Mouse (Mus musculus) kidney, embryonic 14.5 days (tissue): ENCODE data around the gene Nap1l1. TPM values are rescaled to one million over a fixed set of nuclear protein-coding genes. Genes with fewer than 3 reads are reported as not detected.

Experiments
- ATAC-seq: fragments of 200-750 bp; cut with Nextera tagmentation; 2 replicates; pipeline ENCODE4 v1.8.0; 2017; ENCODE audit warnings: moderate number of reproducible peaks, mild to moderate bottlenecking, moderate TSS enrichment, moderate library complexity; ENCODE audit not compliant: low FRiP score, low TSS enrichment
- H3K27ac ChIP-seq: fragments of 300-500 bp; sonication (generic); 2 replicates; pipeline ENCODE4 v1.5.1; 2014; ENCODE audit warnings: low read depth, mild to moderate bottlenecking, low read length, moderate library complexity, mixed read lengths
- H3K27me3 ChIP-seq: fragments of 300-500 bp; sonication (generic); 2 replicates; pipeline ENCODE4 v1.6.1; 2014; ENCODE audit warnings: mild to moderate bottlenecking, low read length; ENCODE audit not compliant: control insufficient read depth, insufficient read depth
- H3K36me3 ChIP-seq: fragments of 300-500 bp; sonication (generic); 2 replicates; pipeline ENCODE4 v1.6.1; 2014; ENCODE audit warnings: low read length, mixed read lengths; ENCODE audit not compliant: control insufficient read depth, insufficient read depth
- H3K4me1 ChIP-seq: fragments of 300-500 bp; sonication (generic); 2 replicates; pipeline ENCODE4 v1.6.1; 2014; ENCODE audit warnings: low read length, mixed read lengths; ENCODE audit not compliant: control insufficient read depth, insufficient read depth
- H3K4me2 ChIP-seq: fragments of 300-500 bp; sonication (generic); replicated peaks from 2 replicates; pipeline ENCODE4 v1.6.1; 2014; ENCODE audit warnings: low read depth, mild to moderate bottlenecking, low read length
- H3K4me3 ChIP-seq: fragments of 300-500 bp; sonication (generic); 2 replicates; pipeline ENCODE4 v1.5.1; 2014; ENCODE audit warnings: mild to moderate bottlenecking, low read length
- H3K9ac ChIP-seq: fragments of 300-500 bp; sonication (generic); 2 replicates; pipeline ENCODE4 v1.6.1; 2014; ENCODE audit warnings: low read depth, mild to moderate bottlenecking, low read length, moderate library complexity
- H3K9me3 ChIP-seq: fragments of 300-500 bp; sonication (generic); 2 replicates; pipeline ENCODE4 v1.6.1; 2016; ENCODE audit warnings: low read length; ENCODE audit not compliant: control insufficient read depth
- WGBS: fragments of 180-500 bp; shearing (Covaris S2); extraction: QIAGEN DNeasy Blood & Tissue Kit; methylation state at CpG from one replicate; pipeline ENCODE4 v1.1.7; 2014; 5-methylcytosine and 5-hydroxymethylcytosine counted together
- polyA plus RNA-seq: library from polyadenylated mRNA; unstranded; fragments of >200 nt; fragmentation: Nextera tagmentation; extraction: Ambion mirVana; gene quantifications from 2 replicates; pipeline ENCODE4 v1.2.1, GENCODE M21; 2014

Nap1l1 gene
- polyA plus RNA-seq, 1 experiment from 2014 or later = 315 TPM

DNA sequence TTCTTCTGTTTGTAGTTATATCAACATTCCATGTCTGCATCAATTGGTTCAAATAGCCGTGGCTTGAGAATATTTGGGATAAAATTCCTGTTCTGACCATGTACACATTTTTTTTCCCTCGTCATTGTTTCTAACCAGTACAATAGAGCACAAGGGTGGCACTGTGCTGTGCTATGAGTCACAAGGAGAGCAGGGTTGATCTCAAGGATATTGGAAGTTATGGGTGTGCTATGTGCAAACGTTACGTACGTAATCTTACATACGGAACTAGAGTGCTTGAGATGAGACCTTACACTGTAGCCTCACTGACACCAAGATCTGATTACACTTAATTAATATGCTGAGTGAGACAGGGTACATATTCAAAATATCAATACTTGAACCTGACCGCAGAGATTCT lies 54.6 kb downstream of the Nap1l1 start:
- H3K4me1 ChIP-seq = peaks cover 5% of the 10 kb centered on the region
- H3K4me2 ChIP-seq = no peak overlapping the region
- no peaks in the 10 kb centered on the region for H3K27me3 ChIP-seq
- H3K9me3 ChIP-seq = no peaks in the 10 kb centered on the region
- no peak overlapping the region for H3K9ac ChIP-seq
- no peak overlapping the region for H3K27ac ChIP-seq
- ATAC-seq = no peak
- H3K4me3 ChIP-seq = no peak overlapping the region
- H3K36me3 ChIP-seq = no peaks in the 10 kb centered on the region
- WGBS = 88% methylated on average over 7 of the region's 7 CpGs

DNA sequence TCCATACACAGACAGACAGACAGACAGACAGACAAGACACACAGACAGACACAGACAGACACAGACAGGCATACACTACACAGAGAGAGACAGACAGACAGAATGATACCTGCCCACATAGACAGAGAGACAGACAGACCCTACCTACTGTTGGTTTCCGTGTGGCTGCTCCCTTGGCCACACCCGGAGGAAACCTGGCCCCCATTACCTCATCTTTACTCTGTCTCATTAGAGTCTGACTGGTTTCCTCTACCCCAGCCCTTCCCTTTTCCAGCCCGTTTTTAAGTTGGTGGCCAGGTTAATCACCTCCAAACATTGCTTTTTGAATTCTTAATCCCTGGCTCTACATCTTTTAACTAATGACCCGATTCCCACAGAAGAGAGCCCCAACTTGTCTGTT lies 55.3 kb downstream of the Nap1l1 start:
- Histone ChIP-seq H3K4me3 (no peak overlapping the region), H3K4me1 (peaks cover 5% of the 10 kb centered on the region), H3K4me2 (no peak overlapping the region; the same call in 1 of the 2 replicates), H3K27ac (no peak overlapping the region), H3K9ac (no peak overlapping the region), H3K9me3 (no peaks in the 10 kb centered on the region), H3K27me3 (no peaks in the 10 kb centered on the region), H3K36me3 (no peaks in the 10 kb centered on the region)
- ATAC-seq = peak; percentile 33; the same call in 1 of the 2 replicates
- WGBS = 32% methylated on average over 4 of the region's 4 CpGs

DNA sequence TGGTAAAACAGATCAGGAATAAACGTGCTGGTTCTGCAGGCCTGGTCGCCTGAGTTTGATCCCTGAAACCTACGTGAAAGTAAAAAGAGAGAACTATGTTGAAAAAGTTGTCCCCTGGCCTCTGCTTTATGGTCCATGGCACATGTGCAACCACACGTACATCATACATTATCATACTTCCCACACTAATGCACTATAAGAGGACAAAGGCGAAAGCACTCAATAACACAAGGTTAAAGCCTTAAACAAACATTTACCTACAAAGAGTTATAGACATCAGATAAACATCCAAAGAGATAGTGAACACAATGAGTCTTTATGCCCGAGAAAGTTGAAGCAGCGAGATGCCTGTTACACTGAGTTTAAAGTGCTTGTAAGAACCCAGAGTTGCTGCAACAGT lies 57.4 kb downstream of the Nap1l1 start:
- no peak for ATAC-seq
- WGBS = 65% methylated on average over 7 of the region's 7 CpGs
- H3K36me3 ChIP-seq = no peaks in the 10 kb centered on the region
- H3K4me3 ChIP-seq = no peak overlapping the region
- H3K9ac ChIP-seq = no peak overlapping the region
- no peaks in the 10 kb centered on the region for H3K9me3 ChIP-seq
- H3K4me1 ChIP-seq = peaks cover 8% of the 10 kb centered on the region
- H3K27me3 ChIP-seq = no peaks in the 10 kb centered on the region
- no peak overlapping the region for H3K4me2 ChIP-seq
- H3K27ac ChIP-seq = no peak overlapping the region

DNA sequence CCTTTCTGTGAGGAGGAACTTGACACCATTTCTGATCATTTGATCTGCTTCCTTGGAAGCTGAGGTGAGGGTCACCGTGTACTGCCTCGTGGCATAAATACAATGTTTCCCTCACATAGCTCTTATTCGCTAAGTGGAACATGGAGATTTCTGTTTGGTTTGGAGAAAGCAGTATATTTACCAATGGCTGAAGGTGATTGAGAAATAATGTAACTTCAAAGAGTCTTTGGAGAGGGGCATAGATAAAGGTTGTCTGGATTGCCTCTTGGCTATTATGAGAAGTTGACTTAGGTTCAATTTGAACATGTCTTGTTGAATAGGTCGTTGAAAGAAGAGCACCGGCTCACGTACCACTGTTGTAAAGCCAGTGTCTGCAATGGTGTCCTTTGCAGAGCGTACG lies 61.7 kb downstream of the Nap1l1 start:
- WGBS = 69% methylated on average over 8 of the region's 8 CpGs

DNA sequence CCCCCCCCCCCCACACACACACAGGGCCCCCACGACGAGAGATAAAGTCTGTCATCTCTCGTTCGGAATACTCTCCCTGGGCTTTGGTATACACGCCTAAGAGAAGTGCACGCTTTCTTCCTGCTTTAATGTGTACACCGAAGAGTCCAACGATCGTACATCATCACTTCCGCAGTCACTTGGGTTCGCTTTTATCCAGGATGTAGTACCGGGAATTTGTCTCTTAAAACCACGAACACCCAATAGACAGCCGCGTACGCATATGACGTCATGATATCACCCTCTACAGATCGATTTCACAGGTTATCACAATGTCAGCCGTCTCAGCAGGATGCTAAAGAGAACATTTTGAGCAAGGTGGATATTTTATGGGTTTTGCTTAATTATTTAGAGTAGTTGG lies 64.4 kb downstream of the Nap1l1 start:
- no peaks in the 10 kb centered on the region for H3K9me3 ChIP-seq
- WGBS = 71% methylated on average over 19 of the region's 19 CpGs
- no peaks in the 10 kb centered on the region for H3K36me3 ChIP-seq
- no peak overlapping the region for H3K9ac ChIP-seq
- no peaks in the 10 kb centered on the region for H3K27me3 ChIP-seq
- no peak overlapping the region for H3K27ac ChIP-seq
- no peak overlapping the region for H3K4me2 ChIP-seq
- peaks cover 34% of the 10 kb centered on the region for H3K4me1 ChIP-seq
- no peak for ATAC-seq
- no peak overlapping the region for H3K4me3 ChIP-seq

More for the DNA sequence above, 61.7 kb downstream of the Nap1l1 start:
- Histone ChIP-seq H3K4me2 (no peak overlapping the region), H3K27me3 (no peaks in the 10 kb centered on the region), H3K9me3 (no peaks in the 10 kb centered on the region), H3K27ac (no peak overlapping the region), H3K4me3 (no peak overlapping the region), H3K4me1 (peaks cover 22% of the 10 kb centered on the region), H3K9ac (no peak overlapping the region), H3K36me3 (no peaks in the 10 kb centered on the region)
- no peak for ATAC-seq

DNA sequence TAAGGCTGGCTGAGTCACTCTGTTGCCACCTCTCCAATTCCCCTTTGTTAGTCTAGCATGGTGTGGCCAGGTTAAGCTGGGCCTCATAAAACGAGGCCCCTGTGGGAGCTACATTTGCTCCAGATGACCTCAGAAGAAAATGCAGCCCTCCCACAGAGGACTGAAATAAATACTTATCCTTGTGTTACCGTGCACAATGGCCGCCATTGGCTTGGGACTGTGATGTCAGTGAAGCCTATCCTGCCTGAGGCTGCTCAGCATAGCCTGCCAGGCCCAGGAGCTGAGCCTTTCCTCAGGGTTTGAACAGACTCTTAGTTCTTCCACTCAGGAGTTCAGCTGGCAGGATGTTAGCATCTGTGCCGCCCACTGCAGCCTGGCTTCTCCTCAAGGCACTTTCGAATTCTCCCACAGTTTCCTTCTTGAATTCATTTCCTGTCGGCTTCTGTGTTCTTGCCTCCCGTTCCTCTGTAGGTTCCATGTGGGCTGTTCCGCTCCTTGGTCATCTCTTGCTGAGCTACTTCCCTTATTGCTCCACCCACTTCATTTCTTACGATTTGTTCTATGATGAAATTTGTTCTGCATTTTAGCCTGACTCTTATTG lies 66.8 kb downstream of the Nap1l1 start:
- Histone ChIP-seq H3K27ac (peak overlapping the region; percentile 51; the same call in 1 of the 2 replicates), H3K4me2 (0 out of 2 replicates have a peak overlapping the region, but pooled peaks have one; percentile 3), H3K9ac (no peak overlapping the region), H3K36me3 (no peaks in the 10 kb centered on the region), H3K4me3 (no peak overlapping the region), H3K4me1 (peaks cover 40% of the 10 kb centered on the region), H3K27me3 (no peaks in the 10 kb centered on the region), H3K9me3 (no peaks in the 10 kb centered on the region)
- WGBS = 8% methylated on average over 9 of the region's 9 CpGs
- peak; percentile 71 for ATAC-seq

DNA sequence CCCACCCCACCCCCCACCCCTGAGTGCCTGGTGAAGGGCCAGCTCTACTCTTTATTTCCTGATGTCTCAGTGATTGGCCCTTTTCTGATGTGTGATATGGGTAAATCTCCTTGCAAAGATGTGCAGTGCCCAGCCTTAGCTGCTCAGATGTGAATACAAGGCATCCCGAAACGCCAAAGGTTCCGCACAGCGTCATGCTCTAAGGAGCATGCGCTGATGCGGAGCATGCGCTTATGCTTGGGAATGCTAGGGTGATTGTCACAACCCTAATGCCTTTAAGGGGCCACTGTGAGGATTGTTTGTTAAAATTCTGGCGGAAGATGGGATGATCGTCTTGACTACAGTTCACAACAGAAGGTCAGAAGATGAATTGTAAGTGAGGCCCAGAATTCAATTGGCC lies 67.7 kb downstream of the Nap1l1 start:
- Histone ChIP-seq H3K4me2 (no peak overlapping the region), H3K4me3 (no peak overlapping the region), H3K9ac (no peak overlapping the region), H3K4me1 (peaks cover 40% of the 10 kb centered on the region), H3K27me3 (no peaks in the 10 kb centered on the region), H3K36me3 (no peaks in the 10 kb centered on the region), H3K27ac (peak overlapping the region; percentile 51), H3K9me3 (no peaks in the 10 kb centered on the region)
- WGBS = 47% methylated on average over 9 of the region's 9 CpGs
- ATAC-seq = 0 out of 2 replicates have a peak, but pooled peaks have one; percentile 29

DNA sequence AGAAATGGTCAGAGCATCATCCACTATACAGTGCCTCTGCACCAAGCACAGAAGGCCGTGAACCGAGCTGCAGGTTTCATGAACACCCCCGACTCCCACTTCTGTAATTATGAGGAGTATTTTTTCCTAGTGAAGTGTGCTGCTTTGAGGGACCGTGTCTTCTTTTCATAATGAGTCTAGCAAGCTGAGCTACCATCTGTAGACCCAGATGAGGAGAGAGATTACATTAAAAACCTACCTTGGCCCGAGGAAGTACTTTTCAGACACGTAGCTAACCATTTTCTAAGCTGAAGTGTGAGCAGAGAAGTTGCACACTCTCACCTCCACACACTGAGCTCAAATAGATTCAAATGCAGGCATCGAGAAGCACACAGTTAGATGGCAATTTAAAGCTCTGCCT lies 70.1 kb downstream of the Nap1l1 start:
- no peaks in the 10 kb centered on the region for H3K36me3 ChIP-seq
- H3K4me3 ChIP-seq = no peak overlapping the region
- H3K27me3 ChIP-seq = no peaks in the 10 kb centered on the region
- WGBS = 72% methylated on average over 7 of the region's 7 CpGs
- no peak overlapping the region for H3K27ac ChIP-seq
- H3K9me3 ChIP-seq = no peaks in the 10 kb centered on the region
- no peak overlapping the region for H3K9ac ChIP-seq
- H3K4me2 ChIP-seq = no peak overlapping the region
- peaks cover 37% of the 10 kb centered on the region for H3K4me1 ChIP-seq
- ATAC-seq = no peak

DNA sequence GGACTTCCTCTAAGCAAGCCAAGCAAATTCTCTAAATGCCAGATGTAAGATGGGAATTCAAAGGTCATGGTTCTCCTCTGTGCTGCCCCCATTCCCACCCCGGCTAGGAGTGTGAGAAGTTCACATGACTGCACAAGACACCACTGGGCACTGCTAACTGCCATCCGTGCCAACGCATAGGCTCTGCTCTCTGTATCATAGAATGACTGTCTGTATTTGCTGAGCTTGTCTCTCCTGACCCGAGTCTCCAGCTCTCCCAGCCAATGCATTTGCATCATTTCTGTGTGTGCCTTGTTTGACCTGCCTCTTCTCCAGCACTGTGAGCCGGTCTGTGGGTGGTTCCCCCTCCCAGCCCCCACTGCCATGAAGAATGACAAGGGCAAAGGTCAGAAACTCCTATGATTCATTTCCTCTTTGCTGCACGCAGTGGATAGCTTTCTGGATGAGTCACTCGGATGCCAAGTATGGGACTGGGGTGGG lies 70.8 kb downstream of the Nap1l1 start:
- 34% methylated on average over 7 of the region's 7 CpGs for WGBS
- 0 out of 2 replicates have a peak, but pooled peaks have one; percentile 10 for ATAC-seq
- no peaks in the 10 kb centered on the region for H3K9me3 ChIP-seq

More for the DNA sequence above, 70.8 kb downstream of the Nap1l1 start:
- no peak overlapping the region for H3K4me3 ChIP-seq
- H3K4me2 ChIP-seq = no peak overlapping the region
- no peak overlapping the region for H3K27ac ChIP-seq
- H3K9ac ChIP-seq = no peak overlapping the region
- peaks cover 30% of the 10 kb centered on the region for H3K4me1 ChIP-seq
- H3K36me3 ChIP-seq = no peaks in the 10 kb centered on the region
- no peaks in the 10 kb centered on the region for H3K27me3 ChIP-seq
